Mouse (Mus musculus) liver, postnatal 0 days (tissue): ENCODE measurements at regions not wholly inside any gene's neighbourhood (a gene's known extent, or its start where the extent isn't known, plus 50 kb on each side); places are given as distances from the start of the nearest gene placed in this dataset.

ENCODE experiments used
- CTCF ChIP-seq: sonication (generic); IDR thresholded peaks from 2 replicates; pipeline ENCODE4 v1.5.1; 2016; ENCODE audit warnings: antibody characterized with exemption, low read depth
- EP300 ChIP-seq: IDR thresholded peaks from 2 replicates; pipeline ENCODE4 v1.6.1; 2016; ENCODE audit warnings: antibody characterized with exemption, low read depth, mild to moderate bottlenecking

GRCm38 (mm10) chr14:24794359-24794845, 307.5 kb downstream of the Rps24 start:
- TF ChIP-seq CTCF: no peak
- no peak for TF ChIP-seq EP300
